Mouse (Mus musculus) ovary, postnatal 36 days (tissue): ENCODE data around the gene Kcnmb4.

Experiments used
- DNase-seq: peaks from one replicate; pipeline ENCODE4 v3.0.0; 2022; ENCODE audit warnings: low spot score, mixed read lengths

Gene Kcnmb4

DNA sequence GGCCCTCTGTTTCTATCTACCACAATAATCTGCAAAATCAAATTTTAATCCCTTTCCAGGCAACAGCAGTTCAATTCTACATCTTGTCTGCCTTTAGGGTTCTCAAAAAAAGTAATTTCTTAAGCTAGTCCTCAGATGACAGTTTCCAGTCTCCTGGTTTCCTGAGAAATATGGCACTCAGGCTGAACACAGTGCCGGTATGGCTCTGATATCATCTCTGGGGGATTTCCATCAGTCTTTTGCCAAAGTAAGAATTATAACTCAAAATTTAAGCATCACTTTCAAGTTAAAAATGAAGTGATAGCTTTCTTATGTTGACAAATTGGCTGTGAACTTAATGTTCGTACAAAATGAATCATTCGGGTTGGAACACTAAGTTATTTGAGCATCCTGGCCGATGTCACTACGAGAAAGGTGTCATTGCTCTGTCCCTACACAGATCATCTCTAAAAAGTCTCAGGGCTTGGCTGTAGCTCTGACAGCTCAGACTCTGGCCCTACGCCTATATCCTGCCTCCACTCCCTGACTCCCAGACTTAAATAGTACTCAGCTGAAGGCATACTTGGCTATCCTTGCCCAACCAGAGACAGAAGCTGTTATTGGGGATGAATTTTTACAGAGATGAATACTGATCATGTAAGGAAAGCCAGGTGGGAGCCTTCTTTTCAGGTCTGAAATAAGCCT, 70.8 kb downstream of the Kcnmb4 start:
- DNase-seq: no peak

DNA sequence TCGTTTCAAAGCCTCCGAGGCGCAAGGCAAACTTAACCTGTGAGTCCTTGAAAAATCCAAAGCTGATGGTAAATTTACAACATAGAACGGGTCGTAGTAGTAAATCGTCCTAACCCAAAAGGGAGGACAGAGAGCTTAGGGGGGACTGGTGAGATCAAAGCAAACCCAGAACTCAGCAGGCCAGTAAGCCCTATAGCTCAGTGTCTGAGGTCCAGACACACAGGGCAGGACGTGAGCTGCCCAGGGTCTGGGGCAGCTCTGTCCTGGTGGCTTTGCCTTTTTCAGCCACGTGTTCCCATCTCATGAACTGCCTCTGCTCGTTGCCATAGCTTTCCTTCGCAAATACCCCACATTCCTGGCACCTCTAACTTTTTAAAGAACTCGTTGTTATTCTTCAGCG, 75.7 kb downstream of the Kcnmb4 start:
- DNase-seq: no peak

DNA sequence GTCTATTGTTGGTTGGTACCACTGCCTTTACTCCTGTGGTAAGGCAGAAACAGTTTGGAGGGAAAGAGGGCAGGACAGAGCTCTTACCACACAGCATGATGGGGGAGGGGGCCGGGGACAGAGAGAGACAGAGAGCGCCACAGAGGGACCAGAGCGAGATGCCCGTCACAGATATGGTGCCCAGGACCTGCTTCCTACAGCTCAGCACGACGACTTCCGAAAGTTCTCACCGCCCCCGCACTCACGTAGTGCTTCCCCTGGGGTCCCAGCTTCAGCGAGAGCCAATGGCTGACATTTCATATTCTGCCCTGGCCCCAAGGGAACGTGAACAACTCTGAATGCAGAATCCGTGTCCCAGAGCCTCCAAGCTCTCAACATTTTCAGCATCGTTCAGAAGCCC, 76.1 kb downstream of the Kcnmb4 start:
- DNase-seq: no peak

DNA sequence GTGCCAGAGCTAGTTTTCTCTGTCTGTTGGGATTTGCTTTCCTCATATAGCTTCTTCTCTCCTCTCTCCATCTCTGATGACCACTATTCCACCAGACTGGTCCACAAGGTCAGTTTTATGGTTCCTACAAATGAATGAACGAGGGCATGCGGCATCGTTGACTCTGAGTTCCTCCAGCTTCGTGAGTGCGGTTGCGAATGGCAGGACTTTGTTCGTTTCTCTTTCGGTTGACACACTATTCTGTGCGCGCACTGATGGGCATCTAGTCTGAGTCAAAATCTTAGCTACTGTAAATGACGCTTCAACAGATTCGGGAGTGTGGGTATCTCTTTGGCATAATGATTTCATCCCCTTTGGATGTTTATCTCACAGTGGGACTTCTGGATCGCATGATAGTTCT, 76.7 kb downstream of the Kcnmb4 start:
- no peak for DNase-seq

DNA sequence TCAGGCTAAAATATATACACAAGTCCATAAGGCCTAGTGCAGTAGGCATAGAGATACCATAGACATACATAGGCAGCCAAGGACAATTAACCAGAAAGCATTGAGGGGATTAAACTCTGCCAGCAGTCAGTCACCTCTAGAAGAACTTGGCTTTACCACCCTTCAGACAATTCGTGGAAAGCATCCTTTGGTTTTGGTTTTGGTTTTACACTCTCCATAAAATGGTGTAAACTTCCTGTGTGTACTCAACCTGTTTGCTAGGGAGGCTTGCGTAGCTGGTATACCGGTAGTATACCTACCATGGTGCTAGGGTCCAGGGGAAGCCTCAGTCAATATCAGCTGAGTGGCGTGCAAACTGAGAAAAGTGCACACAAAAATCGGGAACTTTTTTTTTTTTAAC, 77.4 kb downstream of the Kcnmb4 start:
- DNase-seq: no peak

DNA sequence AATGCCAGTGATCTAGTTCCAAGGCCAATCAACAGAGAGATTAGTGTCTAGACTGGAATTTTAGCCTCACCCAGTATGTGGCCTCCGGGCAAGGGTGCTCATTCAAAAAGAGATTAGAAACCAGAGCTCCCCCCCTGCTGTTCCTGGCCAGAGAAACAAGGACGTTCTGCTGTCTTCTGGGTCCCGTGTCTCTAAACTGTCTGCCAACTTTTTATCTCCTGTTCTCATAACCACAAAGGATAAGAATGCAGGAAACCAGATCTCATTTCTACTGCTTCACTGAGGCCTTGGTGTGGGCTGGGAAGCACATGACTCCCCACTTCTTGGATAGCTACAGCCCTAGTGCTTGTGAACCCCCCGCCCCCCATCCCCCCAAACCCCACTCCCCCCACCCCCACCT, 79.1 kb downstream of the Kcnmb4 start:
- peak; percentile 55 for DNase-seq

DNA sequence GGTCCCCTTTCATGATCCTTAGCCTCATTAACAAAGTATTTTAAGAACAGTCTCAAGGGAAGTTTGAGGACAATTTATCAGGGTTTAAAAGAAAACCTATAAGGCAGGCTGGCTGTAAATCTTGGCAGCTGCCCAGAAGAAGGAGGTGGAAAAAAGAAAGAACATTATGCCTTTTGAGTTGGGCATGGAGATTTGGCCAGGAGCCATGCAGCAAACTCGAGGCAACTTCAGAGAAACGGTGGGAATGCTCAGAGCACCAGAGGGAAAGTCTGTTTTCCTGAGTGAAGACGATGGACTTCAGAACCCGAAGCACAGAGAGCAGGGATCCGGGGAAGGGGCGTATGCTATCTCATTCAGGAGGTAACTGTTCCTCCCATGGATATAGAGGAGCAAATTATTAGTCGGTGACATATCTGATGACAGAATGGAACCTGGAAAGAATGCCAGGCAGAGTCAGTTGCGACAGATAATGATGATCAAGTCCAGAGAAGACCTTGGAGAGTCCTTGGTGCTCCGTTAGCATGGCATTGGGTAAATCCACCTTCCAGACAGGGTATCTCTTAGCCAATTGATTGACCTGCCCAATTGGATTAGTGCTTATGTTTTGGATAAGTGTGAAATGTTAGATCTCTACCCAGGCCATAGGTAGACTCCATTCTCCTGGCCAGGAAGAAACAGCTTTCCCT, 79.7 kb downstream of the Kcnmb4 start:
- DNase-seq: peak; percentile 31

DNA sequence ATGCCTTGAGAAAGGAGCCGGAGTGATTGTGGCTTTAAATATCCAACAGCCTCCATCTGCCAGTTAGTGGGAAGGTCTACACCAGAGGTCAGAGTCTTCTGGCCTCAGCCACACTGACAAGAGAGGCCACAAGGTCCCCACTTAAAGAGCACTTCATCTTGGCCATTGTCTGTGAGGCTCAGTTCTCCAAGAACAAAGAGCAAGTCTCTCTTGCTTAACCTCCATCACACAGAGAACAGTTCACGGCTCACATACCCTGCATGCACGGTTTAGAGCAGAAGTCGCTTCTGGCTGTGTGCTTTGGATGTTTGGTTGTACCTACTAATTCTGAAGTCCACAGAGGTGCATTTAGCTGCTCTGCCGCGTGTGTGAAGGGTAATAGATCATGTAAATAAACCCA, 84.8 kb downstream of the Kcnmb4 start:
- DNase-seq: no peak

DNA sequence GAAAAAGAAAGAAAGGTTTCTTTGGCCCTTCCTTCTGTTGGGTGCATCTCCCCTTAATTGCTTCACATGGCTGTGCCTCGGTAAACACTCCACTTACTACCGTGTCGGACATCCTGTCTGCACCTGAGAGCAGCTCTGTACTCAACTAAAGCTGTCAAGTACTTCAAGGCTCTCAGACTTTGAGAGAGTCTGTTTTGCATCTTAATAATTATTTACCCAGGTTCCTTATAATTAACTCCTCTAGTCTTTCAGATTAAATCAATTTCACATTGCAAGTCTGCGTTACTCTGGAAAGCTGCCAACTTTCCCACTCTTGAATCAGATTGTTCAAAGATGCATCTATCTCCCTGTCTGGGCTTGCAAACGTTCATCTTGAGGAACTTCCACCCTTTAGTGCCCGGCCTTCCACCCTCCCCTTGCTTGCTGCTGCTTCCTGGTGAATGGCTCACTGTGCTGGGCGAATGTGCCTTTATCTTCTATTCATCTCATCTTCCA, 87.2 kb downstream of the Kcnmb4 start:
- no peak for DNase-seq

DNA sequence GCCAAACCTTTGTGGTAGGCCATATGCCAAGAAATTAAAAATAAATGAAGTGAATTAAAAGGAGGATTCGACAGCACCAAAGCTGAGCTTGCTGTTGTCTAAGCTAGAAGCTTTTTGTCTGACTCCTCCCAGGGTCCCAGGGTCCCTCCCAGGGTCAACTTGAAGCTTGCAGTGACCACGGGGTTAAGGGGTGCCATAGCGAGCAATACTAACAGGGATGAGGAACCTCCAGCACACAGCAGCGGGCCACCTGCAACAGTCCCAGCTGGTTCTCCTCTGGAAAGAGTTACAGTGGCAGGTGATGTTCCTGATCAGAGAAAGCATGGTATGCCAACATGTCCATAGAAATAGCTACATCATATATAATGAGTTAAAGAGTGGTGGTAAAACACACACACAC, 89.3 kb downstream of the Kcnmb4 start:
- no peak for DNase-seq

DNA sequence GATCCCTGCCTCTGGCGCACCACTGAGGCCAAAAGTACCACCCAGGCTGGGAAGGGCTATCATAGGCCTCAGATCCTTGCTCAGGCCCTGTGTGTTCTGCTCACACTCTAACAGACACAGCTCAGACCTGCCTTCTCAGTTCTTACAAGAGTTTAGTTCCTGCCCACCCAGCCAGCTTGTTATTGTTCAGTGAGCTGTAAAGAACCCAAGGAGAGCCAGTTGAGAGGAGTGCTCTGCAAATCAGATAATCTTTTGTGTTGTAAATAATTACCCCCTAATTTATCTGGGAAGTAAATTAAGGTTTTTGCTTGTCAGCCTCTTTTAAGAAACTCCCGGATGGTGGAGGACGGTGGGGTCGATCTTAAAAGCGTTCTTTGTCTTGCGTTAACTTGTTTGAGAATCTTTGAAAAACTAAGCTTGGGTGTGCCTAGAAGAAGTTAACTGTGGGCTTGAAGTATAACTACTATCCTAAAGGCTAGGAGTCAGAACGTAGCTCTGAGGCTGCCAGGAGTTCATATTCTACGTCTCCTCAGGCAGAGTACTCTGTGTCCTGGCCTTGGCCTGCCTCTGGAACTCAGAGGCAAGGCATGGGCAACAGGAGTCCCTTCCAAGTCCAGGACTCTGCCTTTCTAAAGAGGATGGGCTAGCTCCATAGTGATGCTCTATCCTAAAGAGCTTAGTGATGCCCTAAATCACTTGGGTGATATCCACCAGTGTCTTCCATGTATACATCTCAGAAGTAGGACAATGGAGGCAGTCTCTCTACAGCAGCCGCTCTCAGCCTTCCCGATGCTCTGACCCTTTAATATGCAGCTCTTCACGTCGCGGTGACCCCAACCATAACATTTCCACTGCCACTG, 90.6 kb downstream of the Kcnmb4 start:
- no peak for DNase-seq

DNA sequence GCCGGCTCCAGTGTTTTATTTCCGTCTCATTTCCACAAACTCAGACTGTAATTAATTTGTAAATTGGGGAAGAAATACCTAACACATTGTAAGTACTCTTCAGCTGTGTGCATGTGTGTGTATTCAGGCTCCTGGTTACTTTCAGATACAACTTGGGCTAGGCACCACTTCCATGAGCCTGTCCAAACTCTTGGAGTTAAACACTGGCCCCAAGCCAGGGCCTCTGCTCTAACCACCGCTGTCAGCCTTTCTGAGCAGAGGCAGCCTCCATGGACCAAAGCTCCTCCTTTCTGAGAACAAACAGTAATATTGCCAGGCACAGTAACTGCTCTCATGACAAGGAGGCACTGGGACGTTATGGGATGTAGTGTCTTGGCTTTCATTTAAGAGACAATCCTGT, 96.8 kb downstream of the Kcnmb4 start:
- no peak for DNase-seq

DNA sequence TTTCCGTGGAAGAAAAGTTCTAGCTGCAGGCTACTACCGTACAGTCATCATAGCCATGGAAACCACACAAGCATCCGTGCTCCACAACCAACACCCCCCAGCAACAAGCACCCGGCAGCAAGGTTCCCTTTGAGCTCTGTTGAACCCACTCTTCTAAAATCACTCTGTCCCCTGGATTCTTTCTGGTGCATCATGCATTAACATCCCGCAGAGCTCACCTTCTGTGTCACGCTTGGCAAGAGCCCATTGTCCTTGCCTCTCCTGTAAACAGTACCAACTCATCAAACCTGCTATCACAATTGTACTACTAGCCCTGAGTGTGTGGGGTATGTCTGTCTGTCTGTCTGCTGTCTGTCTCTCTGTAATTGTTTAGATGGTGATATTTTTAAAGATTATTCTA, 99.6 kb downstream of the Kcnmb4 start:
- no peak for DNase-seq

DNA sequence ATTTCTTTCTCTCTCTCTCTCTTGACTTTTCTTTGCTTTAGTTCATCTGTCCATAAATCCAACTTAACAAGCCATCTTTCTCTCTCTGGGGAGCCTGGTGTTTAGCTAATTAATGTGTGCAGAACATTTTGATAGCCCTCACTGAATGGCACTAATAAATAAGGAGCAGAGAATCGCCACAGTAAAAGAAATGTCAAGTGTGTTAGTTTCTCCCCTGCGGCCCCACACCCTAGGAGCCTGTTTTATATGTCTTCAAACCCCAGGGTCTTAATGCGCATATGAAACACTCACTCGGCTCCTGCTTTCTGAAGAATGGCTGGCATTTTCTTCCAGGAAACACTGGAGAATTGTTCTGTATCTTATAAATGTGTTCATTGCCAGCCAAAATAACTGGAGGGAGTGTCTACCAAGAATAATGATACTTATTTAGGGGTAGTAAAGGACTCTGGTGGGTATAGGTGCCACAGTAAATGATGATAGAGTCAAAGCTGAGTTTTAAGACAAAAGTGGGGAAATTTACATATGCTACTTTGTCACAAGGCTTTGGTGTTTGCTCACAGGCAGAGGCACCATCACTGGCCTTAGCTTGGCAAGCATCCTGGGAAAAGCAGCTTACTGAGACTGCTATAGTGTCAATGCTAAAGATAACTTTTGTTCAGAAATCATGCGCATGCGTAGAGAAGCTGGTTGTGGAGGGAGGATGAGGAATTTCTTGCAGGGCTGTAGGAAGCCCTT, 102.5 kb downstream of the Kcnmb4 start:
- DNase-seq: no peak
